Mouse (Mus musculus): ENCODE results near the gene Mrm2.

- TF ChIP-seq CTCF (IDR thresholded peaks at IDR 0.05; ENCODE audit: low read depth, low read length) (no peak), POLR2A (IDR thresholded peaks at IDR 0.05; ENCODE audit: borderline replicate concordance, low read depth, low read length) (no peak)
Observed at GRCm38 (mm10) chr5:140379299-140379698, 47.6 kb upstream of the Mrm2 start.

All from bone marrow macrophage, adult 2 months (primary cell).